Mouse (Mus musculus) myocyte (in vitro differentiated cells): ENCODE measurements around the gene Elk3. TPM values are rescaled to one million over a fixed set of nuclear protein-coding genes. Genes with fewer than 3 reads are reported as not detected.

Source experiments
- H3K27me3 ChIP-seq: one replicate; pipeline ENCODE4 v1.6.1; 2011; ENCODE audit not compliant: control insufficient read depth, insufficient read depth, insufficient read length
- H3K36me3 ChIP-seq: one replicate; pipeline ENCODE4 v1.6.1; 2011; ENCODE audit not compliant: control insufficient read depth, insufficient read depth
- H3K4me2 ChIP-seq: one replicate; pipeline ENCODE4 v1.6.1; 2011; ENCODE audit warnings: low read depth, control low read depth
- H3K4me3 ChIP-seq: one replicate; pipeline ENCODE4 v1.5.1; 2011; ENCODE audit warnings: mild to moderate bottlenecking, control low read depth, moderate library complexity
- H3K79me2 ChIP-seq: one replicate; pipeline ENCODE4 v1.6.1; 2011; ENCODE audit not compliant: control insufficient read depth, insufficient read depth
- H3ac ChIP-seq: one replicate; pipeline ENCODE4 v1.6.1; 2011; ENCODE audit not compliant: control insufficient read depth, insufficient read length
- CEBPB ChIP-seq: IDR thresholded peaks from 2 replicates; pipeline ENCODE4 v1.6.1; 2011; ENCODE audit warnings: mild to moderate bottlenecking, moderate library complexity; ENCODE audit not compliant: poor library complexity, insufficient read depth, severe bottlenecking
- E2F4 ChIP-seq: IDR thresholded peaks from one replicate; pipeline ENCODE4 v1.6.1; 2011; ENCODE audit warnings: mild to moderate bottlenecking, control low read depth, moderate library complexity; ENCODE audit not compliant: insufficient read depth
- MAX ChIP-seq: IDR thresholded peaks from one replicate; pipeline ENCODE4 v1.6.1; 2011; ENCODE audit warnings: low read depth, mild to moderate bottlenecking, control low read depth
- MYOD1 ChIP-seq, 3 experiments: IDR thresholded peaks; one replicate each; pipeline ENCODE4 v1.6.1; 2011; ENCODE audit warnings: control low read depth in 2 of 3, low read depth in 2 of 3, mild to moderate bottlenecking in 2 of 3, moderate library complexity in 1 of 3; ENCODE audit not compliant: insufficient read length in 2 of 3, control insufficient read depth in 1 of 3
- MYOG ChIP-seq, 3 experiments: IDR thresholded peaks; one replicate each; pipeline ENCODE4 v1.6.1; 2011; ENCODE audit warnings: control low read depth in 2 of 3, low read depth in 2 of 3, mild to moderate bottlenecking in 2 of 3; ENCODE audit not compliant: insufficient read length in 2 of 3, control insufficient read depth in 1 of 3, insufficient read depth in 1 of 3
- POLR2A ChIP-seq: IDR thresholded peaks from one replicate; pipeline ENCODE4 v1.6.1; 2011; ENCODE audit warnings: low read depth, mild to moderate bottlenecking, control low read depth, moderate library complexity; ENCODE audit not compliant: insufficient read length
- POLR2AphosphoS2 ChIP-seq: IDR thresholded peaks from one replicate; pipeline ENCODE4 v1.6.1; 2011; ENCODE audit warnings: low read depth, control low read depth; ENCODE audit not compliant: insufficient read length
- REST ChIP-seq: IDR thresholded peaks from one replicate; pipeline ENCODE4 v1.6.1; 2011; ENCODE audit warnings: mild to moderate bottlenecking, control low read depth, moderate library complexity; ENCODE audit not compliant: insufficient read depth, insufficient read length
- SRF ChIP-seq: IDR thresholded peaks from one replicate; pipeline ENCODE4 v1.6.1; 2011; ENCODE audit warnings: low read depth; ENCODE audit not compliant: control insufficient read depth, insufficient read length
- TCF12 ChIP-seq: IDR thresholded peaks from one replicate; pipeline ENCODE4 v1.6.1; 2011; ENCODE audit warnings: mild to moderate bottlenecking, control low read depth; ENCODE audit not compliant: poor library complexity, insufficient read depth, severe bottlenecking
- TCF3 ChIP-seq: IDR thresholded peaks from one replicate; pipeline ENCODE4 v1.6.1; 2011; ENCODE audit warnings: low read depth, control low read depth; ENCODE audit not compliant: insufficient read length
- USF1 ChIP-seq: IDR thresholded peaks from one replicate; pipeline ENCODE4 v1.6.1; 2011; ENCODE audit warnings: low read depth, mild to moderate bottlenecking, control low read depth, moderate library complexity
- polyA plus RNA-seq: library from polyadenylated mRNA; unstranded; fragments of >200 nt; fragmentation: generic; extraction: Trizol; gene quantifications from one replicate; pipeline ENCODE4 v1.2.1, GENCODE M21; 2012; ENCODE audit warnings: missing spikeins

Gene Elk3
- polyA plus RNA-seq, 1 experiment: 28.4 TPM

DNA sequence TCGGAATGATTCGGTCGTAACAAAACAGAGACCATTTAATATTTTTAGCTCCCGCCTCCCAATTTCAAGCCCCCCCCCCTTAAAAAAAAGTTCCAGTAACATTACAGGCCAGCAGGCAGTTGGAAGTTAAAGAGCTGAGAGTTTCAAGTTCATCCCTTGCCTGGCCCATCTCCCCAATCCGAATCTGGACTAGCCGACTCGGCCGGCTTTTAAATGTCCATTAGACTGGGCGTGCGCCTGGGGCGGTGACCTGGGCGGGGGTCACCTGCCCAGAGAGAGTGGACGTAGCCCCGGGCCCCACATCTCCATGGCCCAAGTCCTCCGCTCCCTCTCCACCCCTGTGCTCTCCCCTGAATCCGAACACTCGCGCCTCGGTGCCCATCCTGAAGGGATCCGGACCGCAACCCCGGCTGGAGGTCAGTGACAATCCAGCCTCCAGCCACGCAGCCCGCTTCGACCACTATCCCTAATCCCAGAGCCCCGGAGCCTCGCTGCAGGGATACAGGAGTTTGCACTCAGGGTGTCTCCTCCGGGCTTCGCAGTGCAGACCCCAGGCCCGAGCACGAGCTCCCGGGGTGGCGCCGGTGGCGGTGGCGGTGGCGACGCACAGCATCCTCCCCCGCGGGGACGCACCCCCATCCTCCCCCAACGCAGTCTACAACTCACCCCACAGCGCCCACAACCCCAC, 857 bp downstream of the Elk3 start:
- Histone ChIP-seq H3K4me2 (peak overlapping the region; percentile 55), H3ac (peak overlapping the region; percentile 38), H3K4me3 (peak overlapping the region; percentile 86), H3K79me2 (peaks cover 47% of the 10 kb centered on the region), H3K27me3 (no peaks in the 10 kb centered on the region), H3K36me3 (no peaks in the 10 kb centered on the region)
- no peak for TF ChIP-seq USF1

DNA sequence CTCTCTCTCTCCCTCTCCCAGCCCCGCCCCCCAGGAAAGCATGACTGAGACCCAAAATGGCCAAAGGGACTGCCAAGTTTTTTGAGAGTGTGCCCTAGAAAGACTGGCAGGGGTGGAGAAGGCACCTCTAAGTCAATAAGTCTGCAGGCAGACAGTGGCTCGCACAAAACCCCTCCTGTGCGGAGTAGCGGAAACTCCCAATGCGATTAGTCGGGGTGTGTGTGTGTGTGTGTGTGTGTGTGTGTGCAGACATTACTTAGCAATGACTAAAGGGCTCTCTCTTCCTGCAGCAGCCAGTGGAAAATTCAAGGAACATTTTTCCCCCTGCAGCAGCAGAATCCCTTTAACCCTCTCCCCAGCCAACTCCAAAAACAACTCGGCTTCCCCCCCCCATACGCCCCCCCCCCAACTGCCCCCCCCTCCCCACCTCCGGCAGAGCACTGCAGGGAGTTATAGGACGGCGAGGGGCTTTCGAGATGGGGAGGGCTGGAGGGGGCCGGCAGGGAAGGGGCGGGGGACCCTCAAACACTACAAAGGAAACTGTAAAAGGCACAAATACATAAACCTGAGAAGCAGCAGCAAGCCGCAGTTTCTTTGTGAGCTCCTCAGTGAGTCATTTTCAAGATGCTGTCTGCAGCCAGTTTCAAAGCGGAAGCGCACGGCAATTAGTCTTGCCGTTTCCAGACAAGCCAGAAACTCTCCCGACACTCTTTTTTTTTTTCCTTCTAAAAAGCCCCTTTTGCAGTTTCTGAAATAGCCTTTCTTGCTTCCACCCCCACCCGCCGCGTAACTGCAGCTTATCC, 1.6 kb downstream of the Elk3 start:
- Histone ChIP-seq H3K4me3 (peak overlapping the region; percentile 86), H3K79me2 (peaks cover 54% of the 10 kb centered on the region), H3ac (peak overlapping the region; percentile 38), H3K4me2 (peak overlapping the region; percentile 78), H3K36me3 (no peaks in the 10 kb centered on the region), H3K27me3 (no peaks in the 10 kb centered on the region)
- no peak for TF ChIP-seq TCF3
- TF ChIP-seq REST: no peak
- TF ChIP-seq E2F4: no peak
- no peak for TF ChIP-seq CEBPB

DNA sequence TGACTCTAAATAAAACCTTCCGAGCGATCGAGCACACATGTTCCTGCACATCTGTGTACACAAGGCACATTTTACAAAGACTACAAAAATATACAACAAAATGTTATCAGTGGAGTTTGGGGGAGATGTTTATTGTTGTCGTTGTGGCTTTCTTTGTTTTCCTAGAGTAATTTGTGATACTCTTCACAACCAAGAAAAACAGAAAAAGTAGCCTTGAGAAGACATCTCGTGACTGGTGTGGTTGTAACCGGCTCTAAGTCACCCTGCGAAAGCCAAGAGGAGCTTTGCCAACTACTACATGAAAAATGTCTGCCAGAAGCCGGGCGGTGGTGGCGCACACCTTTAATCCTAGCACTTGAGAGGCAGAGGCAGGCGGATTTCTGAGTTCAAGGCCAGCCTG, 4.6 kb downstream of the Elk3 start:
- Histone ChIP-seq H3ac (no peak overlapping the region), H3K4me3 (peak overlapping the region; percentile 1), H3K79me2 (peaks cover 80% of the 10 kb centered on the region), H3K36me3 (no peaks in the 10 kb centered on the region), H3K27me3 (no peaks in the 10 kb centered on the region), H3K4me2 (peak overlapping the region; percentile 78)
- TF ChIP-seq MYOG (IDR thresholded peaks at IDR 0.05; ENCODE audit: control insufficient read depth in 1 of 3, insufficient read depth in 1 of 3, insufficient read length in 2 of 3, low read depth in 2 of 3): no peak
- no peak for TF ChIP-seq SRF
- no peak for TF ChIP-seq MYOD1 (IDR thresholded peaks at IDR 0.05; ENCODE audit: control insufficient read depth in 1 of 3, insufficient read length in 2 of 3, low read depth in 2 of 3)
- TF ChIP-seq POLR2AphosphoS2: no peak
- no peak for TF ChIP-seq USF1
- no peak for TF ChIP-seq CEBPB
- TF ChIP-seq MAX: no peak
- TF ChIP-seq POLR2A: no peak
- no peak for TF ChIP-seq E2F4
- TF ChIP-seq TCF3: no peak
- no peak for TF ChIP-seq REST
- TF ChIP-seq TCF12: no peak

DNA sequence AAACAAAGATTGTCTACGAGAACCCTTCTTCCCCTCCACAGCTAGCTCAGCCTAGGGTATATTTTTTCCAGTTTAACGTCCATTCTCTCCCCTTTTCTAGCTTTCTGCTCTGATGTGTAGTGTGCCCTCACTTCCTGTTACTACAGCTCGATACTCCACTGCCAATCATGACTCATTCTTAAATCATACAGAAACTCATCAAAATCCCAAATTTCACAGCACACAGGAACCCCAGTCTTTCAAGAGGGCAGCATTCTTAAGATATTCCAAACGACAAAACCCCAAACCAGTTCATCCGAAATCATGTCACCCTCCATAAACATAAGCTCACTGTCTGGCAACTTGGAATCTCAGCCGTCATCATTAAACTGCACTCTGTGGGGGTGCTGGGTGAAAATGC, 5.0 kb downstream of the Elk3 start:
- H3K36me3 ChIP-seq: no peaks in the 10 kb centered on the region

DNA sequence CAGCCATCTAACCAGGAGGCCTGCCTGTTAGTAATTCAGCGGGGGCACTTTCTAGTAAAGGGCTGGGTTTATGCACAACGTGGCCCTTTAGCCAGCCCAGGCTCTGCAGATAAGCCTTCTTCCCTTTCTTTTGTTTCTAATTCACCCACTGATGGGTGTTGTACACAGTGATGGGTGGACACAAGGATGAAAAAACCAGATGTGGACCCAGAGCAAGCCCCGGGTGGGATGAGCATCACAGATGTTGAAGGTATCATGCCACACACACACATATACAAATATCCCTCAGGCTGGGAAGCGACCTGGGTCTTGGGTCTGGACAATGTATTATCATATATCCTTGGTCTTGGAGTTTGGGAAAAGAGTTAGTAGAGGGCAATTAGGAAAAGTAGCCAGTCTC, 7.7 kb downstream of the Elk3 start:
- H3K36me3 ChIP-seq: no peaks in the 10 kb centered on the region
- no peak overlapping the region for H3K4me3 ChIP-seq
- no peak for TF ChIP-seq TCF3
- no peak for TF ChIP-seq TCF12
- no peak for TF ChIP-seq MYOG (IDR thresholded peaks at IDR 0.05; ENCODE audit: control insufficient read depth in 1 of 3, insufficient read depth in 1 of 3, insufficient read length in 2 of 3, low read depth in 2 of 3)
- no peak for TF ChIP-seq SRF
- TF ChIP-seq CEBPB: no peak
- TF ChIP-seq POLR2AphosphoS2: no peak
- no peak for TF ChIP-seq REST
- TF ChIP-seq POLR2A: no peak
- TF ChIP-seq E2F4: no peak
- no peak for TF ChIP-seq MAX
- TF ChIP-seq MYOD1 (IDR thresholded peaks at IDR 0.05; ENCODE audit: control insufficient read depth in 1 of 3, insufficient read length in 2 of 3, low read depth in 2 of 3): no peak
- no peak for TF ChIP-seq USF1

More for the DNA sequence above, 5.0 kb downstream of the Elk3 start:
- TF ChIP-seq POLR2A (no peak), E2F4 (no peak), USF1 (no peak), TCF12 (no peak), MYOD1 (IDR thresholded peaks at IDR 0.05; ENCODE audit: control insufficient read depth in 1 of 3, insufficient read length in 2 of 3, low read depth in 2 of 3) (no peak)
- Histone ChIP-seq H3K4me2 (peak overlapping the region; percentile 78), H3ac (no peak overlapping the region), H3K79me2 (peaks cover 84% of the 10 kb centered on the region), H3K27me3 (no peaks in the 10 kb centered on the region), H3K4me3 (peak overlapping the region; percentile 1)

More for the DNA sequence above, 7.7 kb downstream of the Elk3 start:
- Histone ChIP-seq H3K4me2 (no peak overlapping the region), H3ac (no peak overlapping the region), H3K27me3 (no peaks in the 10 kb centered on the region), H3K79me2 (peaks cover 91% of the 10 kb centered on the region)
